Mouse (Mus musculus): ENCODE measurements around the gene Ifit3b.
"Not testable (repeated sequence)": the region's sequence is repeated elsewhere in the genome, so short reads cannot be mapped to it uniquely, and the experiment has no call there.

The Ifit3b gene

DNA sequence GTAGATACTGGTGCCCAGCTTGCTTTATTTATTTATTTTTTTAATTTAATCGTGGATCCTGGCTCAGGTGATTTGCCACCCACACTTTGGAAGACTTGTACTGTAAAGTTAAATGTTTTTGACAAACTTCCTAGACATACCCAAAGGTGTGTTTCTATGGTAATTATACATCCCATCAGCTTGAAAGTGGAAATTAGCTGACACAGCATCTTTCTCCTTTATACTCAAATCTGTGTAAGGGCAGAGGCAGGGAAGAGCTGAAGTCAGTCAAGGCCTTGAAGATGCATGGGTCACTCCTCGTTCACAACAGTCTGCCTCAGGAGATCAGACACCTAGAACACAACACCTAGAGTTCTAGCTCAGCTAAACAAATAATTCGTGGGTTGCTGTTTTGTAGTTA lies 2.3 kb downstream of the Ifit3b start:
- DNase-seq (ENCODE audit: low read depth, low spot score): not testable (repeated sequence)

DNA sequence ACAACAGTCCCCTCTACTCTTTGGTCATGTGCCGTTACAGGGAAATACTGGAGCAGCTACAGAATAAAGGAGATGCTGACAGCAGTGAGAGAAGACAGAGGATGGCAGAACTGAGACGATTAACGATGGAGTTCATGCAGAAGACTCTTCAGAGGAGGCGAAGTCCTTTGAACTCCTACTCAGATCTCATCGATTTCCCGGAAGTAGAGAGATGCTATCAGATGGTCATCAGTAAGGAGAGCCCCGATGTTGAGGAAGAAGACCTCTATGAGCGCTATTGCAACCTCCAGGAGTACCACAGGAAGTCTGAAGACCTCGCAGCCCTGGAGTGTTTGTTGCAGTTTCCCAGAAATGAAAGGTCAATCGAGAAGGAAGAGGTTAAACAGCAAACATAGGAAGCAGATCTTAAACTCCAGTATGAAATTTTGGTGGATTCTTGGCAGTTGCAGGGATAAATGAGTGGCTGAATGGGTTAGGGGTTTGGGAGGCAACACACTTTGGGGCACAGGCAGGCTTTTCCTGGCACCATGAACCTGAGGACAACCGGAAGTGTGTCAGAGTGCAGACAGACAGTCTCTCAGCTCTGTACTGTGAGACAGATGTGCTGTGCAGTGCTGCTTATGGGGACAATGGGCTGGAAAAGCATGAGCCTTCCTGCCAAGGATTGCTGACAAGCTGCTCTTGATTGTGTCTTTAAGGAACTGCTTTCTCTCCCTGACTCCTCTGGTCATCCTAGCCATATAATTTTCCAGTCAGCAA lies 4.7 kb downstream of the Ifit3b start:
- DNase-seq (ENCODE audit: low read depth, low spot score): not testable (repeated sequence)

DNA sequence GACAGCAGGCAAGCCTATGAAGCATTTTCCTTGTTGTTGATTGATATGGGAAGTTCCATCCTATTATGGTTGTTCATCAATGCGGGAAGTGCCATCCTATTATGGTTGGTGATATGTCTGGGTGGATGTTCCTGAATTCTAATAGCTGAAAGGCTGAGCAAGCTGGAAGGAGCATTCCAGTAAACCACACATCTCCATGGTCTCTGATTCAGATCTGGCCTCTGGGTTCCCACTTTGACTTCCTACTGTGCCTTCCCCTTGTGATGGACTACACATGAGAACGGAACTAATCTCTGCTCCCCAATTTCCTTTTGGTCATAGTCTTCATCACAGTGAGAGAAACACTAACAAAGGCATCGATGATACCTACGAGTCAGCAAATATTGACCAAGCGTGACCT lies 13.1 kb downstream of the Ifit3b start:
- no peak for DNase-seq (ENCODE audit: low read depth, low spot score)

DNA sequence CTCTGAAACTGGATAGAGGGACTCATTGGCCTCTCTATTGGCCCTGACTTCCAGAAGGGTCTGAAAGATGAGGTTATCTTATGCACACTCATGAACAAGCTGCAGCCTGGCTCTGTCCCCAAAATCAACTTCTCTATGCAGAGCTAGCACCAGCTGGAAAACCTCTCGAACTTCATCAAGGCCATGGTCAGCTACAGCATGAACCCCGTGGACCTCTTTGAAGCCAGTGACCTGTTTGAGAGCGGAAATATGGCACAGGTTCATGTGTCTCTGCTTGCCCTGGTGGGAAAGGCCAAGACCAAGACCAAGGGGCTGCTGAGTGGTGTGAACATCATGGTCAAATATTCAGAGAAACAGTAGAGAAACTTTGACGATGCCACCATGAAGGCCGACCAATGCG lies 16.0 kb downstream of the Ifit3b start:
- no peak for DNase-seq (ENCODE audit: low read depth, low spot score)

DNA sequence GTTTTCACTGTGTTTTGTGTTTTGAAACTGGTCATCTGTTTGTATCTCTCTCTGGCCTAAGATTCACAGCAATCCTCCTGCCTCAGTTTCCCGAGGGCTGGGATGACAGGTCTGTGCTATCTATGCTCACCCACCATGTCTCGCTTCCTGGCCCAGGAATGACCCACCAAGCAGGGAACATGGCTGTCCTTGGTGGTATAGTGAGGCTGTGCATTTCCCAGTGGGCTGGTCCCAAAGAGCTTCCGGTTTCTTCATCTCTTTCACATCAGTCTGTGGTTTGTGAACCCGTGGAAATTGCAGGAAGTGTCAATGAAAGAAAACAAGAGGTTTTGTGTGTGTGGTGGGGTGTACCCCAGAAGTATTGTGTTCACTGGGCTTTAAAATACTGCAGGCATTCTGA lies 16.9 kb downstream of the Ifit3b start:
- no peak for DNase-seq (ENCODE audit: low read depth, low spot score)

DNA sequence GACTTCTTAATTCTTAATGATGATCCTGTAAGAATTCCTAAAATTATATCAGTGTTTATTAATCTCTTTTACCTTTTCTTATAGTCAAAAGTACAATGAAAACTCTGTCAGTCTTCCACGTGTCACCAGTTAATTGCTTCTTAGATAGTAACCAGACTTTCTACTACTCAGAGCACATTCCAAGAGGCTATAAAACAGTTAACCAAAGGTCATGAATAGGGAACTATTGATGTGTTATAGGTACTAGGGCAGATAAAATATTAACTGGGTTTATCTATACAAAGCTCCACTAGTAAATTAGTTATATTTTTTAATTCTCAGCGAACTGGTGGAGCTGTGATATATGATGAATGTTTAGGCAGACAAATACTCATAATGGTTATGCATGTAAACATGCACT lies 19.7 kb downstream of the Ifit3b start:
- DNase-seq (ENCODE audit: low read depth, low spot score): no peak

DNA sequence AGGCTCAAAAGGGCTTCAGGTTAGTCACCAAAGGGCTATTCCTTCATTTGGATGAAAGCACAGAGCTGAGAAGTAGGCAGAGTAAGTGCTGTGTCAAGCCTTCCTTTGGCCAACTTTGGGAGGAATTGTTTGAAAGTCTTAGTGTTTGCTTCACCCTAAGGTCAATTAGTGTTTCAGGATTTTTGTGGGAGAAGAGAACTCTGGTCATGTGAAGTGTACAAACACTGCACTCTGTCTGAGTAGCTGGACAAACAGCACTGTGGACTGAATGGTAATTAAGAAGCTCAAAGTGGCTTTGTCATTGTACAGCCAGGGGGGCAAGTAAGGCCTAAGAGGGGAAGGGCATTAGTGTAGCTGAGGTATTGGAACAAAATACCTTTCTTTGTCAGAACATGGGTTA lies 23.7 kb downstream of the Ifit3b start:
- DNase-seq (ENCODE audit: low read depth, low spot score): no peak

DNA sequence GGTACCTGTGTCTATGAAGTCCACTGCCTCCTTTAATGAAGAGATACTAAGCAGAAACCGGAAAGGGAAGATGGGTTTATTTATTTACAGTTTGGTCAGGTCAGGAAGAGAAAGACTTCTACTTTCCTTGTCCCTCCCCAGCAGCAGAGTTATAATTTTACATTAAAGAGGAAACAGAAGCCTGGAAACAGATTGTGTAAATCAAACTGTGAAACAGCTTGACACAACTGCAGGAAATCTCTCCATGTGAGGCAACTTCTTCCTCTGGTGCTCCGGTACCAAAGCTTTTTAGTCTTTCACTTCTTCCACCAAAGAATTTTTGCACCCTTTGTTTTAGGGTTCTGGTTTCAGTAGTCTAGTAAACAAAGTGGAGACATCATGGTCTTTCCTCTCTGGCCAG lies 25.7 kb downstream of the Ifit3b start:
- DNase-seq (ENCODE audit: low read depth, low spot score): no peak

DNA sequence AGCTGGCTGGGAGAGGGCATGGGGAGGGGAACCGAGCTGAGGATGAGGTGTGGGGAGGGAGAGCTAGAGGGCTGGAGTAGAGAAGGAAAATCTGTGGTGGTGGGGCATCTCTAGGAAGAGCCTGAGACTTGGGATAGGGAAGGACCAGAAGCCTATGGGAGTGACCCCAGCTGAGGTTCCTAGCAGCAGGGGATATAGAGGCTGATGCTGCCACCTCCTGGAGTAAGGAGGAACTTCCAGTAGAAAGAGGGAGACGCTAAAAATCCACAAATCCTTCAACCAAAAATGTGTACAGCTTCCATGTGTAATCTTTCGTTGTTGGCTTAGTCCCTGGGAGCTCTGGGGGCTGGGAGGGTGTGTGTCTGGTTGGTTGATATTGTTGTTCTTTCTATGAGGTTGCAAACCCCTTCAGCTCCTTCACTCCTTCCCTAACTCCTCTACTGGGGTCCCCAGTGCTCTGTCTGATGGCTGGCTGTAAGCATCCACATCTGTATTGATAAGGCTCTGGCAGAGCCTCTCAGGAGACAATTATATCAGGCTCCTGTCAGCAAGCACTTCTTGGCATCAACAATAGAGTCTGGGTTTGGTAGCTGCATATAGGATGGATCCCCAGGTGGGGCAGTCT lies 29.3 kb downstream of the Ifit3b start:
- peak; percentile 52 for DNase-seq (ENCODE audit: low read depth, low spot score)

DNA sequence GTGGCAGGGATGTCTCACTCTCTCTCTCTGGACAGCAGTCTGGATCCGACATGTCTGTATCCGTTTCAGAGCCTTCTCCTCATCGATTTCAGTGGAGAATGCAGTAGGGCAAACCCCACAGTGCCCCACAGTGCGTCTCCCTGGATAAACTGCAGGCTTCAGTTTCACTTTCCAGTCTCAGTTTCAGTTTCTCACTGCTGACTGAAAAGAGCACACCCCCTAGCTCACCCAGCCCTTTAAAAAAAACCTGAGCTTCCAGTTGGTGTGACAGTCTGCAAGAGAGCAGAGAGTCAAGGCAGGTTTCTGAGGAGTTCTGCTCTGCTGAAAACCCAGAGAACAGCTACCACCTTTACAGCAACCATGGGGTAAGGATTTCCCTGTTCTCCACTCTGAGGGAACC lies 32.9 kb downstream of the Ifit3b start, which contains the start of the genes Ifit1bl2 and Ifit1:
Gene Ifit1bl2 (minus strand): TSS at position 121 of the 400 bp plus-strand sequence.
Gene Ifit1 (plus strand): TSS at position 249 of the 400 bp plus-strand sequence.
- peak; percentile 55 for DNase-seq (ENCODE audit: low read depth, low spot score)

DNA sequence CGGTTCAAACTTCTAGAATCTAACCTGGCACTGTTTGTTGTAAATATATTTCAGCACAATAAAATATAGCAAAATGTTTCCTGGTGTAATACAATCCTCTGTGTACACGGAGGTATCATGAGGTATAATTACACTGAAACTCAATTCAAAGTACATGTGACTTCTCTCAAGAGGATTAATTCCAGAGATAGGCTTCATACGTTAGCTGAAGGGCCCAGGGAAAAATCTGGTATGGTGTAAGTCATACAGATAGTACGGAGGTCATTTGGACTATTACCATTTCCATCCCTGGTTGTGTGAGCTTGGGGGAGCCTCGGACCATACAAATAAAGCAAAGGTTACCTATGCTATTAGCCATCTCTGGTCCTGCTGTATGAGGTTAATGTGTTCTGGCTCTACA lies 34.8 kb downstream of the Ifit3b start:
- no peak for DNase-seq (ENCODE audit: low read depth, low spot score)

DNA sequence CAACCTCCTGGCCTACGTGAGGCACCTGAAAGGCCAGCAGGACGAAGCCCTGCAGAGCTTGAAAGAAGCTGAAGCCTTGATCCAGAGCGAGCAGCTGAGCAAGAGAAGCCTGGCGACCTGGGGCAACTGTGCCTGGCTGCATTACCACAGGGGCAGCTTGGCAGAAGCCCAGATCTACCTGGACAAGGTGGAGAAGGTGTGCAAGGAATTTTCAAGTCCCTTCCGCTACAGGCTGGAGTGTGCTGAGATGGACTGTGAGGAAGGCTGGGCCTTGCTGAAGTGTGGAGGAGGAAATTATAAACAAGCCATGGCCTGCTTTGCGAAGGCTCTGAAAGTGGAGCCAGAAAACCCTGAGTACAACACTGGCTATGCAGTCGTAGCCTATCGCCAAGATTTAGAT lies 39.9 kb downstream of the Ifit3b start:
- DNase-seq (ENCODE audit: low read depth, low spot score): not testable (repeated sequence)

DNA sequence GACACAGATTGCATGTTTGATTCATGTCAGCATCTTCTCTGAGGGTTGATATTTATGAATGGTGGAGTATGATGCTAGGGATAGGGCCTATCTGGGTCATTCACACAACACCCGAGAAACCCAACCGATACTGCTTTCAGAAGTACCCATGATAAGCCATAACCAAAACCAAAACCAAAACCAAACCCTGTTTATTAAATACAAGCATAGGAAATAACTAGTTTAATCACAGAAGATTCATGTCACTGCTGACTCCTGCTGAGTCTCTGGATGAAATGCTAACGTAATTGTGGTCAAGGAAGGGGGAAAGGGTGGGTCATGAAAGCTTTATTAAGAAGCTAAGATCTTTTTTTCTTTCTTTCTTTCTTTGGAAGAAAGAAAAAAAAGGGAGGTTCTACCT lies 42.5 kb downstream of the Ifit3b start:
- no peak for DNase-seq (ENCODE audit: low read depth, low spot score)

DNA sequence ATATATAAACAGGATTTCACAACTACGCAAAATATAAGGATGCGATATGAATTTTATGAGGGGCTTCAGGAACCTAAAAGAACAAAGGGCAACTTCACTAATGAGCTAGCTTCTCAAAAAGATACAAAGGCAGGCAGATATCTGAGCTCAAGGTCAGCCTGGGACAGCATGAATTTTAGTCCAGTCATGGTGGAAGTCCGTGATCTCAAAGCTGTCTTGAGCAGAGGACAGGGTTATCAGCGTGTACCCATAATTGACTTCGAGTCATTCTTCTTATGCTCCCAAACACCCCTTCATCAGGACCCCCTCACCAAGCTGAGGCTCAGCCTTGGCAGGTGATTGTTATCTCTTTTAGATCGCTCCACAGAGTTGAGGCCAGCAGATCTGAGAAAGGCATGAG lies 43.2 kb downstream of the Ifit3b start:
- no peak for DNase-seq (ENCODE audit: low read depth, low spot score)

DNA sequence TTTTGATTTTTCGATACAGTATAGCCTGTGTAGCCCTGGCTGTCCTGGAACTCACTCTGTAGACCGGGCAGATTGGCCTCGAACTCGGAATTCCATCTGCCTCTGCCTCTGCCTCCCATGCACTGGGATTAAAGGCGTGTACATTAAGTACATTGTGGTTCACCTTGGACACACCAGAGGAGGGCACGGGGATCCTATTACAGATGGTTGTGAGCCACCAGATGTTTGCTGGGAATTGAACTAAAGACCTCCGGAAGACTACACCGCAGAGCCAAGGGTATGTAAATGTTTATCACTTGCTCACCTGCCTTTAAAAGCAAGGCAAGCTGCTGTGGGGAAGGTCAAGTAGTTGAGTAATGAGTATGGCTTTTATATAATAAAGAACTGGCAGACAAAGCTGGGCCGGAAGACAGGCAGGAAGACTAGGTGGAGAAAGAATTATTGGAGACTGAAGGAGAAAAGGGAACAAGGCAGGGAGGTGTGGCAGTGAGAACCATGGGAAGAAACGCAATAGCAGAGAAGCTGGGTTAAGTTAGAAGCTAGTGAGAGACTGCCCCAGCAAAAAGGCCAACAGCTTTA lies 47.5 kb downstream of the Ifit3b start:
- DNase-seq (ENCODE audit: low read depth, low spot score): no peak

DNA sequence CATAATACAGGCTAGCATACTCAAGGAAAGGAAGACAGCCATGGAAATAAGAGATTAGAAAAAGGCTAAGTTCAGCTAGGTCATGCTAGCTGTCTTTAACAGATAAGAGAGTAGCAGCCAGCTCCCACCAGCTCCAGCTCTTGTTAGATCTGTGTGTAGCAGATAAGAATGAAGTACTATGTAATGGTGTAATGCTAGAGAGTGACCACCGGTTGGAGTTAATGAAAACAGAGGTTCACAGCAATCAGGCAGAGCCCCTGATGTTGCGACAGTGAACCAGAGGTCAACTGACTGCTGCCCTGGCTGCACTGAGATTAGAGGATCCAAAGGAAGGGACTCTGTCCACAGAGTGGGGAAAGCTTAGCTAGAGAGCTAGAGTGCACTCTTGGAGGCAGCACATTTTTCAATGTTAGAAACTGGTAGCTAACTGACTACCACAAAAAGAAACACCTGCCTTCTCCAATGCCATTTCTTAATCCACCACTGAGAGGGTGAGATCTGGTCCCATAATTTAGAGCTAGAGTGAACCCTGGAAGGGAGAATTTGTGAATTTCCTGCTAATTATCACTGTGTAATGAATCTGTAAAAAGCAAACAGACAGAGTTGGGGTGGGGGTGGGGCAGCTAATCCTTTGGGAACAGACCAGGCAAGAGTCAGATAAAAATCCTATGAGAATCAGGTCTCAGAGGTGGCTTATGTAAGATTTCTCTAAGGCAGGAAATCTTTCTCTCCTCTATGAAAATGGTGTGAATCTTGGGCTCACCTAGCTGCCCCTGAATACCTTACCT lies 48.9 kb downstream of the Ifit3b start:
- DNase-seq (ENCODE audit: low read depth, low spot score): no peak

DNA sequence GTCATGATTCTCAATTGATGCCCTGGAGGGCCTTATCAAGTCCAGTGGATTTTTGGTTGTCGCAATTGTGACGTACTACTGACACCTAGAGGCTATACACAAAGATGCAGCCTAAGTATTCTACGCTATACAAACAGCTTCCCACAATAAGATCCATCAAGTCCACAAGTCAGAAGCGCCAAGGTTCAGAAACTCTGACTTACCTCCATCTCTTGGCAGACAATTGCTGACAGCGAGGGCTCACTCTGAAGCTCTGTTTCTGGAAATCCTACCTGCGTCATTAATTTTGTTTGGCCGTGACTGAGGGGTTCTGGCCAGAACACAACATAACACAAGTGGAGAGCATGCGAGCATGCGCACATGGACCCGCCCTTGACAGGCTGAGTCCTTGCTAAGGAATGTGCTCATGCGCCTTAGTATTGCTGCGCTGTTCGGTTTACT lies 54.3 kb downstream of the Ifit3b start:
- peak; percentile 78 for DNase-seq (ENCODE audit: low read depth, low spot score)

DNA sequence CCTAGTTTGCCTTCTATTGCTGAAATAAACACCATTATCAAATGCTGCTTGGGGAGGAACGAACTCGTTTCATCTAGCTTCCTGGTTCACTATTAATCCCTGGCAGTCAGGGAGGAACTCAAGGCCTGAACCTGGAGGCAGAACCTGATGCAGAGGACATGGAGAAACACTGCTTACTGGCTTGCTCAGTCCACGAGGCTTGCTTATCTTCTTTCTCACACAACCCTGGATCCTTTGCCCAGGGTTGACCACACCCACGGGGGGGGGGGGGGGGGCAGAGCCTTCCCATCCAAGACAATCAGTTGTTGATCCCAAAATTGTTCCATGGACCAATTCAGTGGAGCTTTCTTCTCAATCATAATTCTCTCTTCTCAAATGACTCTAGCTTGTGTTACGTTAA lies 55.0 kb downstream of the Ifit3b start:
- DNase-seq (ENCODE audit: low read depth, low spot score): no peak

Data from A20 (cell line).